Mouse (Mus musculus): ENCODE data around the gene Limd2.
"Not testable (repeated sequence)": the region's sequence is repeated elsewhere in the genome, so short reads cannot be mapped to it uniquely, and the experiment has no call there.

Limd2 gene

GRCm38 (mm10) chr11:106160841-106161721, at the start of gene Limd2, which contains the start of gene Gm10840:
Gene Limd2, minus strand, starts transcription at chr11:106160860.
Gene Gm10840, plus strand, starts transcription at chr11:106160850.
- DNase-seq (ENCODE audit: low read depth, low spot score): peak; percentile 32

DNA sequence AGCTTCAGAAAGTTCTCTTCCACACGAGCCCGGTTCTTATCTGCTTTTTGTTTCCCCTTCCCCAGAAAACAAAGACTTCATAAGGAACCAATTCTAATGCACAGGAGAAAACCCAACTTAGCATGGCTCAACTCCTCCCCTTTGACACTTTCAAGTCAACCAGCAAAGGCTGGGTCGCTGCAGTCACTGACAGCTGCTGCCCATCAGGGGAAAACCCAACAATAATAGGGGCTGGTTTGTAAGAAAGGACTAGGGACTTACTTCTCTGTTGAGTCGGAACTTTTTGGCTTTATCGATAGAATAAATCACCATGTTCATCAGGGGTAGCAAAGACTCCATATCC, 41.4 kb upstream of the Limd2 start, which contains the start of gene Strada:
Gene Strada (minus strand): TSS at position 46 of the 343 bp plus-strand sequence.
- DNase-seq (ENCODE audit: low read depth, low spot score): no peak

GRCm38 (mm10) chr11:106201337-106202122, 40.9 kb upstream of the Limd2 start:
- DNase-seq (ENCODE audit: low read depth, low spot score): no peak

GRCm38 (mm10) chr11:106200756-106201155, 40.1 kb upstream of the Limd2 start:
- DNase-seq (ENCODE audit: low read depth, low spot score): no peak

DNA sequence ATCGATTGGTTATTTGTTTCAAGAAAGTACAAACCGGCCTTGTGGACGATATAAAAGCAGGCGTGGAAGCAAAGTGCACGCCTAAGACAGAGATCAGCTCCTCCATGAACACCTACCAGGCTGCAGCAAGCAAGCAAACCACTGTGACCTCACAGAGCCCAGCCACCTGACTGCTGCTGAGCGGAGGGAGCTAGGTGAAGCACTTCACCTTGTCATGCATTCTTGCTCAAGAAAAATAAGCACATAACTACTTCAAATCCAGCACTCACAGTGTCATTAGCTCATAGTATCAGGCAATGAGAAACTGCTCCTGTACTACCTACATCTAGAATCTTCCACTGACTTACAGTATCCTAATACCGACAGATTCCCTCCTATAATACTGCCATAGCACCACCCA, 39.3 kb upstream of the Limd2 start:
- DNase-seq (ENCODE audit: low read depth, low spot score): not testable (repeated sequence)

GRCm38 (mm10) chr11:106198277-106198676, 37.6 kb upstream of the Limd2 start:
- no peak for DNase-seq (ENCODE audit: low read depth, low spot score)

- DNase-seq (ENCODE audit: low read depth, low spot score): no peak
These were observed 34.7 kb upstream of the Limd2 start for GRCm38 (mm10) chr11:106195341-106195740.

DNA sequence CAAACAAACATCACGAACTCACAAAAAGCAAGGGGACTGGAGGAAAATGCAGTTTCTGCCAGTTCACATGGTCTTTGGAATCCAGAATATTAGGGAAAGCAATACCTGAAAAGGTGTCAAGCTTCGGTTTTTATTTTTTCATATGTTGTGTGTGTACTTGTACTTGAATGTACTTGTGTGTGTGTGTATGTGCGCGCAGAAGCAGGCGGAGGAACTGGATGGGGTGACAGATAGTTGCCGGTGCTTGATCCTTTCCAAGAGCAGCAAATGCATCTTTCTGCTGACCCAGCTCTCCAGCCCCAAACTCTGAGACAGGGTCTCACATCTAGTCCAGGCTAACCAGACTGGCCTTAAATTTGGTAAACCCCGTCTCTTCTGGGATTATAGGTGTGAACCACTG, 34.2 kb upstream of the Limd2 start:
- no peak for DNase-seq (ENCODE audit: low read depth, low spot score)

DNA sequence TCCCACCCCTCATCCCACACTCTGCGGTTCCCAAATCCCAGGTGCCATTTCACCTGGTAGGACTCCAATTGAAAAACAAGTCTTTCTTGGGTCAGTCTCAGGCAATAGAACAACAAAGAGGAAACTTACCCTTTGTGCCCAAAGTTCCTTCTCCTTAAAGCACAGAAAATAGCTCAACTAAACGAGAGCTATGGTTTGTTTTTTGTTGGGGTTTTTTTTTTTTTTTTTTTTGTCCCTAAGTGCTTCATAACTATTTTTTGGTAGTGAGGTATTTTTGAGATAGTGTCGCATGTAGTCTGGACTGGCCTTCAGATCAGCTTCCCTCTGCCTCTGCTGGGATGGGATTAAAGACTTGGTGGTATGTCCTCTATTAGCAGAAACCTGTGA, 33.5 kb upstream of the Limd2 start:
- DNase-seq (ENCODE audit: low read depth, low spot score): no peak

GRCm38 (mm10) chr11:106193371-106194154, 32.9 kb upstream of the Limd2 start:
- peak; percentile 99 for DNase-seq (ENCODE audit: low read depth, low spot score)

- no peak for DNase-seq (ENCODE audit: low read depth, low spot score)
These were observed 32.2 kb upstream of the Limd2 start for GRCm38 (mm10) chr11:106192657-106193370.

GRCm38 (mm10) chr11:106192241-106192640, 31.6 kb upstream of the Limd2 start:
- DNase-seq (ENCODE audit: low read depth, low spot score): no peak

- DNase-seq (ENCODE audit: low read depth, low spot score): no peak
These were observed 31.1 kb upstream of the Limd2 start for GRCm38 (mm10) chr11:106191716-106192115.

- DNase-seq (ENCODE audit: low read depth, low spot score): no peak
These were observed 26.7 kb upstream of the Limd2 start for GRCm38 (mm10) chr11:106187326-106187725.

GRCm38 (mm10) chr11:106180449-106180801, 19.8 kb upstream of the Limd2 start:
- no peak for DNase-seq (ENCODE audit: low read depth, low spot score)

DNA sequence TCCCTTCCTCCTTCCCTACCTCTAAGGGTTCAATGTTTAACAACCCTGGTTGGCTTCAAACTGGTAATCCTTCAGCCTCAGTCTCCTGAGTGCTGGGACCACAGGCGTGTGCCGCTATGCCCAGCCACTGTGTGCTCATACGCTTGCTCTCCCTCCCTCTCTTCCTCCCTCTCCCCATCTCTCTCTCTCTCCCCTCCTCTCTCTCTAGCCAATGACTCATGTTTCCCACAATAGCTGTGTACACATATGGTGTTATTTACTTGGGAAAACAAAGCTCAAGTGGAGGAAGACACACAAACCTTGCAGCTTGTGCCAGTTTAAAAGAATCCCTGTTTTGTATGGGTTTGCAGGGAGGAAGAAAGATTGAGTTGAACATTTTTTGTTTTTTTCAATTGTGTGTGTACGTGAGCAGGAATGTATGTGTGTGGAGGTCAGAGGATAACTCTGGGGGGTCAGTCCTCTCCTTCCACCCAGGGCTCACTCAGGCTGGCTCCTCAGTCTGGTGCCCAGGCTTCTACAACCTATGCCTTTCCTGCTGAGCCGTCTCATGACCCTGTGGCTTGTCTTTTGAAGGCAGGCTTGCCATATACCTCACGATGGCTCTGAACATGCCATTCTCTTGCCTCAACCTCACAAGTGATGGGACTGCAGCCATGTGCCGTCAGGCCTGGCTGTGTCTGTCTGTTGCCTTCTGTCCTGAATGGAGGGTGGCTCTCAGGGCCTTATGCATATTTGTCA, 19.2 kb upstream of the Limd2 start:
- no peak for DNase-seq (ENCODE audit: low read depth, low spot score)

- DNase-seq (ENCODE audit: low read depth, low spot score): no peak
These were observed 17.5 kb upstream of the Limd2 start for GRCm38 (mm10) chr11:106178036-106178782.

GRCm38 (mm10) chr11:106176372-106176771, 15.7 kb upstream of the Limd2 start:
- DNase-seq (ENCODE audit: low read depth, low spot score): no peak

DNA sequence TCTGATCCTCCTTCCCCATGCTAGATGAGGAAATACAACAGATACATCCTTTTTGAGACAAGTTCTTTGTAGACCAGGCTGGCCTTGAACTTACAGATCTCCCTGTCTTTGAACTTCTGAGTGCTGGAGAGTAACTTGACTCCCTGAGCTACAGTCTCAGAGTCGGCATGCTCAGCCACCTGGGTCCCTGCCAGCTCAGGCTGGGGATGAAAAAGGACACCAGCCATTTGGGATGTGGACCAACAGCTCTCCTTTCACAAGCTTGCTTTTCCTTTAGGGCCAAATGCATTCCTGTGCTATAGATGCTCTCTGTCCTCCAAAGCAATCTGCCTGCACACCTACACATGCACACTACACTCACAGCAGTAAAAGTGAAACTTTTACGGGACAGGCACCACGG, 14.4 kb upstream of the Limd2 start:
- no peak for DNase-seq (ENCODE audit: low read depth, low spot score)

DNA sequence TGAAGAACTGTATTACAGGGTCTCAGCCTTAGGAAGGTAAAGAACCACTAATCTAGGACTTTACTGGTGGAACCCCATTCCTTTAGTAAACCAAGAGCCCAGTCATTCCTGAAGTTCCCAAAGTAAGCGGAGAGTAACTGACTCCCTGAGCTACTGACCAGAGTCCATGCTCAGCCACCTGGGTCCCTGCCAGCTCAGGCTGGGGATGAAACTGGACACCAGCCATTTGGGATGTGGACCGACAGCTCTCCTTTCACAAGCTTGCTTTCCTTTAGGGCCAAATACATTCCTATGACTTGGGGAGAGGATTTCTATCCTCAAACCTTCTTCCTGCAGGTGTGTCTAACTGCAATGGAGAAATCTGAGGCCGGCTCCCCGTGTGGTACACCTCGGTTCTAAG, 13.7 kb upstream of the Limd2 start:
- DNase-seq (ENCODE audit: low read depth, low spot score): no peak

All from mesoderm, embryonic 11.5 days (tissue).